Mouse (Mus musculus): ENCODE data around the gene Fancm. TPM values are rescaled to one million over a fixed set of nuclear protein-coding genes. Genes with fewer than 3 reads are reported as not detected.
"Not testable (repeated sequence)": the region's sequence is repeated elsewhere in the genome, so short reads cannot be mapped to it uniquely, and the experiment has no call there.

Fancm gene
- 10 to 100 TPM in 1 of 2 experiments, 1 to 10 TPM in 1; 9.1 to 11.2 TPM for total RNA-seq (2021)
- long read RNA-seq, experiment 1, partial matches to known transcripts: 0 of 1 reads
- long read RNA-seq, experiment 1, other reads (novel, unspliced or antisense): 0 of 1 reads
- long read RNA-seq, experiment 2, partial matches to known transcripts: 1 of 1 reads
- long read RNA-seq, experiment 2, other reads (novel, unspliced or antisense): 0 of 1 reads

- DNase-seq: peak; percentile 93 to 94
Observed at GRCm38 (mm10) chr12:65075085-65075732, at the start of gene Fancm. Fancm (plus strand) TSS chr12:65075603.

GRCm38 (mm10) chr12:65035839-65036189, 39.6 kb upstream of the Fancm start:
- no peak for DNase-seq

GRCm38 (mm10) chr12:65036190-65036870, 39.1 kb upstream of the Fancm start, which contains the start of gene Prpf39:
Prpf39 (plus strand) TSS chr12:65036333.
- peak; percentile 93 to 97 for DNase-seq

- DNase-seq: peak in 1 of 2 experiments; percentile 8
Observed at GRCm38 (mm10) chr12:65036892-65037545, 38.4 kb upstream of the Fancm start.

GRCm38 (mm10) chr12:65037546-65037937, 37.9 kb upstream of the Fancm start:
- peak; percentile 48 to 53 for DNase-seq

- DNase-seq: no peak
Observed at GRCm38 (mm10) chr12:65048799-65049198, 26.6 kb upstream of the Fancm start.

- no peak for DNase-seq
Observed at GRCm38 (mm10) chr12:65058203-65058602, 17.2 kb upstream of the Fancm start.

GRCm38 (mm10) chr12:65061082-65061481, 14.3 kb upstream of the Fancm start:
- no peak for DNase-seq

- DNase-seq: no peak
Observed at GRCm38 (mm10) chr12:65065241-65065640, 10.2 kb upstream of the Fancm start.

- no peak for DNase-seq
Observed at GRCm38 (mm10) chr12:65066234-65066633, 9.2 kb upstream of the Fancm start.

- DNase-seq: no peak
Observed at GRCm38 (mm10) chr12:65068409-65068808, 7.0 kb upstream of the Fancm start.

- DNase-seq: no peak
Observed at GRCm38 (mm10) chr12:65072911-65073610, 2.3 kb upstream of the Fancm start.

- peak; percentile 99 for DNase-seq
Observed at GRCm38 (mm10) chr12:65073611-65074178, 1.7 kb upstream of the Fancm start, which contains the start of gene Fkbp3. Fkbp3 (minus strand) TSS chr12:65074007.

GRCm38 (mm10) chr12:65074651-65075050, 752 bp upstream of the Fancm start:
- DNase-seq: no peak

- no peak for DNase-seq
Observed at GRCm38 (mm10) chr12:65075733-65076310, 419 bp downstream of the Fancm start.

- DNase-seq: no peak
Observed at GRCm38 (mm10) chr12:65076906-65077305, 1.5 kb downstream of the Fancm start.

GRCm38 (mm10) chr12:65108746-65109145, 33.3 kb downstream of the Fancm start:
- DNase-seq: no peak

- DNase-seq: no peak
Observed at GRCm38 (mm10) chr12:65111503-65111902, 36.1 kb downstream of the Fancm start.

- DNase-seq: no peak
Observed at GRCm38 (mm10) chr12:65112811-65113210, 37.4 kb downstream of the Fancm start.

- no peak for DNase-seq
Observed at GRCm38 (mm10) chr12:65113925-65114324, 38.5 kb downstream of the Fancm start.

GRCm38 (mm10) chr12:65114978-65115377, 39.6 kb downstream of the Fancm start:
- DNase-seq: not testable (repeated sequence)

Measured in adrenal gland, postnatal 36 days (tissue).